Mouse (Mus musculus) adrenal gland, postnatal 25 days (tissue): Measurements from ENCODE around the gene Itga6. TPM values are rescaled to one million over a fixed set of nuclear protein-coding genes. Genes with fewer than 3 reads are reported as not detected.
A peak's percentile ranks its signal among the peaks of the same experiment; 100 is the strongest.

ENCODE experiments used
- DNase-seq: peaks from one replicate; pipeline ENCODE4 v3.0.0; 2021; ENCODE audit warnings: mixed read lengths
- total RNA-seq: library from RNA; stranded (reverse); gene quantifications from 2 replicates; pipeline ENCODE4 v1.2.3, GENCODE M21; 2021

Itga6 gene
- total RNA-seq, 1 experiment from 2014 or later, result 179 TPM

- no peak for DNase-seq
Measured at GRCm38 (mm10) chr2:71761081-71761480, 15.7 kb downstream of the Itga6 start.

GRCm38 (mm10) chr2:71764525-71764924 is 19.1 kb downstream of the Itga6 start:
- no peak for DNase-seq

DNA sequence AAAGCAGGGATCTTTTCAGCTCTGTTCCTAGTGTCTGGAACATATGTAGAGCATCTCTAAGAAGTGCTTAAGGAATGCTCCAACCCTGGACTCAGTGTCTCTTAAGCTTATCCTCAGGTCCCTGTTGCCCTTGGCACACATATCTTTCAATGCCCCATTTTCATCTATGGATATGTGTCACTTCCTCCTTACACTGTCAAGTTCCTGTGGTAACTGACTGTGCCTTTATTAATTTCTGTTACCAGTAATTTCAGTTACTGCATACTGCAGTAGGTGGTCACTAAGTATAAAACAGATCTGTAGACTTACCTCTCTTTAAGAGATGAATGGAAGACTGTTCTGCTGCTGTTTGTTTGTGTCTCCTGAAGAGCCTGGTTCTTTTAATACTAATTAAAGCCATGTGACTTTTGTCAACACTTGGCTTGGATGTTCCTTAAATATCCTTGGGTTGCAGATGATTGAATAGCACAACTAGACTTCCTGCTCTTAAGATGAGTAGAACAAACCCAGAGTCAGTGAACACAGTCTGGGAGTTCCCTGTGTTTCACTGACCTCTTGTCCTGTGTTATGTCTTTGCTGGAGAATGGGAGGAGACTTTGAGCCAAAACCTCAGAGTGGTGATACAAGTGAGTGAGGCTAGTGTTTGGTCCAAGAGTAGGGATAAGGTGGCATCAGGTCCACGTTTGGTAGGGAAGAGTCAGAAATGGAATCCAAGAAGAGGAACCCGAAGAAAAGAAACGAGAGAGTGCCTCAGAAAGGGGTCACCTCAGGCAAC is 19.7 kb downstream of the Itga6 start:
- DNase-seq, result no peak

DNA sequence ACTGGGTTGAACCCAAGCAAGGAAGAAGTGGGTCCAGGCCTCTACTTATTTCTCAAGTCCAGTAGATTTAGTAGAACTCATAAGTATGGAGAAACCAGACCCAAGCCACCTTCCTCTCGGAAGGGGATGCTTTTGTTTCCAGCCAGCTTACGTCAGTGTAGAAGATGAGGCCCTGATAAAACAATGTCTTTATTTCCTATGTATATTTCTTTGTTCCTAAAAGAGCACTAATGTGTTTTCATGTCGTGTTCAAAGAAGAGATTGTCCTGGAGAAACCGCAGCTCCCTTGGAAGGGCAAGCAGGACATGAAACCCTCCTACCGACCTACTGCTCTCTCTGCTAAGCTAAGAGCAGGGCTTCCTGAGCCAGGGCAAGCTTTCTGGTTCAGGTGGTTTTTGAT is 20.6 kb downstream of the Itga6 start:
- no peak for DNase-seq

DNA sequence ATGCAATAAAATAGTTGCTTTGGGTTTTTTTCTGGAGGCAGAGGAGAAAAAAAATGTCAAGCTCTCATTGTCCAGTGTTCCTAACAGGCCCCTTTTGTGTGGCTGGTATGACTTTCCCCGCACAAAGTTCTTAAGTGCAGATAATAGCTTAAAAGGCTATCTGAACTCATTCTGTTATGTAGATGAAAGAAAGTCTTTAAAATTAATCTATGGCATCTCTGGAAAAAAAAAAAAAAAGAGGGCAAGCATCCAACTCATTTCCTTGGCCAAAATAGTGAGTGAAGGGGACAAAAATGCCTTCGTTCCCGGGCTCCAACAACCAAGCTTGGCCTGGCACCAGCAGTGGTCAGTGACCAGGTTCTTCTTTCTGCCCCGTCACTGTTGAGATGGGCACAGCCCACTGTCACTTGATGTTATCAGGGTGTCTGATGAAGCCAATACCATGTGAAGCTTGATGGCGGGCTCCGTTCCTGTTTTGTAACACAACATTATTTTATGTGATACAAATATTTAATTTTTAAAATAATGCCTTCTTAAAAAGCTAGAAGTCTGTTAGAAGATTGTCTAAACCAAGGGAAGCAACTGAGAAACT is 21.7 kb downstream of the Itga6 start:
- no peak for DNase-seq

DNA sequence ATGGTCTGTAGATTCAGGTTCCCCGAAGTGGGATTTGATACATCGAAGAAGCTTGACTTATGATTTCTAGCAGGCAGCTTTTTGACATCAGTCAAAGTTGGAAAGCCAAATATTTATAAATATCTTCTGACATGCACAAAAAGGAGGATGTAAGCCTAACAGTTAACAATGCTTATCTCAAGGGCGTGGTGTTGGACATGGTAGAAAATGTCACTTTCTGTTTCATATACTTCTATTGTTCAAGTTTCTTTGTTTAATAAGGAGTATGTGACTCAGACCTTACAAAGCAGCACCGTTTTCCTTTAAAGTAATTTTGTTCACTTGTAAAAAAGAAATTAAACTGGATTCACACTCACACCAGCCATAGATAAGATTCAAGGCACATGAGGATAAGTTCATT is 26.3 kb downstream of the Itga6 start:
- no peak for DNase-seq

DNA sequence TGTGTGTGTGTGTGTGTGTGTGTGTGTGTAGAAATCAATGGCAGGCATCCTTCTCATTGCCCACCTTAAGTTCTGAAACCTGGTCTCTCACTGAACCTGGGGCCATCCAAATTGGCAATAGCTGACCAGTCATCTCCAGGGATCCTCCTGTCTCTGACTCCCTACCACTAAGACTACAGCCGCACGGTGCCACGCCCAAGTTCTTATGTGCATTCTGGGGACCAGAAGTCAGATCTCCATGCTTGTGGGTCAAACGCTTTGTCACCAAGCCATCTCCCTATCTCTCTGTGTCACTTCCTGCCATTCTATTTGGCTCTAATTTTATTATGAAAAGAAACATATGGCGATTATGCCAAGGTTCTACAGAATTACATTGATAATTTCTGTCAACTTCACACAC is 28.3 kb downstream of the Itga6 start:
- DNase-seq, result no peak

- DNase-seq, result no peak
Measured at GRCm38 (mm10) chr2:71774246-71774951, 29.0 kb downstream of the Itga6 start.

- DNase-seq, result no peak
Measured at GRCm38 (mm10) chr2:71775201-71775611, 29.8 kb downstream of the Itga6 start.

GRCm38 (mm10) chr2:71779266-71779888 is 34.0 kb downstream of the Itga6 start:
- DNase-seq, result no peak

GRCm38 (mm10) chr2:71780016-71780415 is 34.6 kb downstream of the Itga6 start:
- DNase-seq, result no peak

- no peak for DNase-seq
Measured at GRCm38 (mm10) chr2:71785260-71785659, 39.8 kb downstream of the Itga6 start.

GRCm38 (mm10) chr2:71786060-71786459 is 40.6 kb downstream of the Itga6 start:
- no peak for DNase-seq

- DNase-seq, result peak; percentile 89
Measured at GRCm38 (mm10) chr2:71786591-71787155, 41.3 kb downstream of the Itga6 start.

DNA sequence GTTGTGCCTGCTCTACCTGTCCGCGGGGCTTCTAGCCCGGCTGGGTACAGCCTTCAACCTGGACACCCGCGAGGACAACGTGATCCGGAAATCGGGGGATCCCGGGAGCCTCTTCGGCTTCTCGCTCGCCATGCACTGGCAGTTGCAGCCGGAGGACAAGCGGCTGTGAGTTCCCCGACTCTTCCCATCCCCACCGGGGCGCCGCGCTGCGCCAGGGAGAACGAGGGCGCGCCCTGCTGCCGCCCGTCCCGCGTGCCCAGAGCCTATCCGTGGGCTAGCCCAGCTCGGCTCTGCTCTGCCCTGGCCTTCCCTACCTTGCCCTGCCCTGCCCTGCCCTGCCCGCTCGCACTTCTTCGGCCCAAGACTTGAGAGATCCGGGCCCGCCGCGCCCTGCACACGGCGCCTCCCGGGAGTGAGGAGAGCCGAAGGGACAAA is 41.8 kb downstream of the Itga6 start:
- peak; percentile 72 for DNase-seq

GRCm38 (mm10) chr2:71787591-71788460 is 42.4 kb downstream of the Itga6 start:
- DNase-seq, result peak; percentile 38

GRCm38 (mm10) chr2:71790752-71791151 is 45.3 kb downstream of the Itga6 start:
- peak; percentile 46 for DNase-seq

DNA sequence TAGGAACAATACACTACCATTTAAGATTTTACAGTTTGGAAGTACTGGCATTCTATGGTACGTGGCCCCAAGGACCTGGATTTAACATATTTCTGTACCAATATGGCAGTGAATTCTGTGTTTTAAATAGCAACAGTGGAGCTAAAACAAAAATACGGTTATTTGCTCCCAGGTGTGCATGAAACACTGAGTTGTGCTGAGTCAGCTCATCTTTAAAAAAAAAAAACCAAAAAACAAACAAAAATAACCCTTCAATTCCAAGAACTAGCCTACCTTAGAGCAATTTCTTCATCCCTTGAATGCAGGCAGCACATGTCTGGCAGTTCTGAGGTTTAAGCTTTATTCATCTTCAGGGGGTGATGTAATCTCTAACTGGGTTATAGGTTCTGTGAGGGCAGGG is 45.8 kb downstream of the Itga6 start:
- no peak for DNase-seq

GRCm38 (mm10) chr2:71794139-71794538 is 48.7 kb downstream of the Itga6 start:
- DNase-seq, result no peak

DNA sequence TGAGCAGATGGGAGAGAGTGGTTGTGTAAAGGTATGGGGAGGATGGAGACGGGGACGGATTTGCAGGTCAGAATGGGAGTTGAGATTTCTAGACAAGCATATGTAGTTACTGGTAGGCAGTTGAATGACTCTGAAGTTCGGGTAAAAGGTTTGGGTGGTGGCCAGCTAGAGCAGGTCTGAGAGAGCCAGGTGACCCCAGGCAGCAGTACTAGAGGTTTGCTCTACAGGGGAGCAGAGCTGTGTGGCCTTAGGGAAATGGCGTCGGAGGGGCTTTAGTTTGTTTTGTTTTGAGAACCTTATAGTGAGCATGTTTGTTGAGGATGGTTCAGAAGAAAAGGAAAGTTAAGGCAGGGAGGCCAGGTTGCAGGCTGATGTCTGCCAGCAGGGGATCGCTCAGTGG is 51.4 kb downstream of the Itga6 start:
- no peak for DNase-seq

- no peak for DNase-seq
Measured at GRCm38 (mm10) chr2:71800798-71801197, 55.4 kb downstream of the Itga6 start.
